Mouse (Mus musculus): ENCODE measurements at regions not wholly inside any gene's neighbourhood (a gene's known extent, or its start where the extent isn't known, plus 50 kb on each side); places are given as distances from the start of the nearest gene placed in this dataset.

DNA sequence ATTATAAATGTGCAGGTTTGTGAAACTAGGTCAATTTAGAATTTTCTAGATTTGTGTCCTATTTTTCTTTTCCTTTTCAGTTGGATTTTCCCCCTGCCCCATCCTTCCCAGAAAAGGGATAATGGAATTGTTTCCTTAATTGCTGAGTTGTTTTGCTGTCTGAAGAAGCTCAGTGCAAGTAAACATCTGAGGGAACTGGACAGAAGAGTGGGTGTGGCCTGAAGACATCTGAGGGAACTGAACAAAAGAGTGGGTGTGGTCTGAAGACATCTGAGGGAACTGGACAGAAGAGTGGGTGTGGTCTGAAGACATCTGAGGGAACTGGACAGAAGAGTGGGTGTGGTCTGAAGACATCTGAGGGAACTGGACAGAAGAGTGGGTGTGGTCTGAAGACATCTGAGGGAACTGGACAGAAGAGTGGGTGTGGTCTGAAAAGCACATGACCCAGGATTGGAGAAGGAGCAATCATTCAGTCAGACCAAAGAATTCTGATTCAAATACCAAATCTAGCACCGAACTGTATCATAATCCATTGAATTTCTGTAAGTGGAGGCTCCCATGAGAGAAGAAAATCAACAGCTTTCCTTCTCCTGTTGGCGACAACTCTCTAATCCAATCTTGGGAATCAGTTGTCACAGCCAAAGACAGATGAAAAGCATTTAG lies 1479.8 kb downstream of the 4930444P10Rik start:
- no peak overlapping the region for H3K27ac ChIP-seq
- H3K9ac ChIP-seq (ENCODE audit: low read depth, low read length) = no peak overlapping the region
- no peaks in the 10 kb centered on the region for H3K27me3 ChIP-seq (ENCODE audit: insufficient read depth, low read length)
- no peaks in the 10 kb centered on the region for H3K36me3 ChIP-seq (ENCODE audit: insufficient read depth, low read length)
- H3K4me2 ChIP-seq (ENCODE audit: low read length) = no peak overlapping the region
- H3K4me1 ChIP-seq (replicated peaks; ENCODE audit: insufficient read depth, low read length) = no peaks in the 10 kb centered on the region
- no peak for TF ChIP-seq CTCF (IDR thresholded peaks at IDR 0.05; ENCODE audit: low read depth)
- no peaks in the 10 kb centered on the region for H3K9me3 ChIP-seq (replicated peaks; ENCODE audit: low read length)
- ATAC-seq (replicated peaks; ENCODE audit: low FRiP score, low read depth) (no peak), DNase-seq (ENCODE audit: low spot score) (no peak)
- 87% methylated on average over 2 of the region's 2 CpGs for WGBS
- no peak overlapping the region for H3K4me3 ChIP-seq (replicated peaks; ENCODE audit: low read depth, low read length)

DNA sequence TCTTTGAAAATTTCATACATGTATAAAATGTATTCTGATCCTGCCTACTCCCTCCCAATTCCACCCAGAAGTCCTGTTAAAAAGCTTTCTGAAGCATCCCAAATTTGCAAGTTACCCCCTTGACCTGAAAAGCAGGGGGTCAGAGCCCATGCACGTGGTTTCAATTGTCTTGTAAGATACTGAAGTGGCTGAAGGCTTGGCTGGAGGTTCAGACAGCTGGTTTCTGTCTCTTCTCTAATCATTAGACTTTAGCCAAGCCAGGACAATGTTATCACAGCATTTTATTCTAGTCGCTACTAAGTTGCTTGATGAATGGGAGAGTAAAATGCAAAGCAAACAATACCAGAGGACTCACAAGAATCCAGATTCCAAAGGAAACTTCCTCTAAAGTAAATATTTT lies 1484.1 kb downstream of the 4930444P10Rik start:
- ATAC-seq (replicated peaks; ENCODE audit: low FRiP score, low read depth) (no peak), DNase-seq (ENCODE audit: low spot score) (peak; percentile 50)
- no peak overlapping the region for H3K4me3 ChIP-seq (replicated peaks; ENCODE audit: low read depth, low read length)
- no peaks in the 10 kb centered on the region for H3K9me3 ChIP-seq (replicated peaks; ENCODE audit: low read length)
- no peak overlapping the region for H3K27ac ChIP-seq
- H3K4me1 ChIP-seq (replicated peaks; ENCODE audit: insufficient read depth, low read length) = no peaks in the 10 kb centered on the region
- no peak overlapping the region for H3K9ac ChIP-seq (ENCODE audit: low read depth, low read length)
- H3K36me3 ChIP-seq (ENCODE audit: insufficient read depth, low read length) = no peaks in the 10 kb centered on the region
- H3K4me2 ChIP-seq (ENCODE audit: low read length) = no peak overlapping the region
- no peak for TF ChIP-seq CTCF (IDR thresholded peaks at IDR 0.05; ENCODE audit: low read depth)
- H3K27me3 ChIP-seq (ENCODE audit: insufficient read depth, low read length) = no peaks in the 10 kb centered on the region
- 15% methylated on average over 2 of the region's 2 CpGs for WGBS

DNA sequence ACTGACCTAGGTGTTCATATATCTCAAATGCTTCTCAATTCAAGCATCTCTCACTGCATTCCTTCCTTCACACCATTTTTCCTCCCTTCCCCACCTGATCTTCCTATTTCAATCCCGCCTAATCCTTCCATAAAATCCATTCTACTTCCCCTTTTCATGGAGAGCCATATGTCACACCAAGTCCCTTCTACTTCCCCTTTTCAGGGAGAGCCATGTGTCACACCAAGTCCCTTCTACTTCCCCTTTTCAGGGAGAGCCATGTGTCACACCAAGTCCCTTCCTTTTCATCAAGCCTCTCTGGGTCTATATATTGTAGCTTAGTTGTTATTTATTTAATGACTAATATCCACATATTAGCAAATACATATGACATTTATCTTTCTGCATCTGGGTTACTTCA lies 1497.2 kb downstream of the 4930444P10Rik start:
- Histone ChIP-seq H3K4me3 (replicated peaks; ENCODE audit: low read depth, low read length) (no peak overlapping the region), H3K4me1 (replicated peaks; ENCODE audit: insufficient read depth, low read length) (no peaks in the 10 kb centered on the region), H3K36me3 (ENCODE audit: insufficient read depth, low read length) (no peaks in the 10 kb centered on the region), H3K4me2 (ENCODE audit: low read length) (no peak overlapping the region), H3K9me3 (replicated peaks; ENCODE audit: low read length) (no peaks in the 10 kb centered on the region), H3K9ac (ENCODE audit: low read depth, low read length) (no peak overlapping the region), H3K27ac (no peak overlapping the region), H3K27me3 (ENCODE audit: insufficient read depth, low read length) (no peaks in the 10 kb centered on the region)
- DNase-seq (ENCODE audit: low spot score) = no peak
- no peak for ATAC-seq (replicated peaks; ENCODE audit: low FRiP score, low read depth)
- WGBS = 81% methylated on average over 1 of the region's 1 CpGs
- TF ChIP-seq CTCF (IDR thresholded peaks at IDR 0.05; ENCODE audit: low read depth) = no peak

DNA sequence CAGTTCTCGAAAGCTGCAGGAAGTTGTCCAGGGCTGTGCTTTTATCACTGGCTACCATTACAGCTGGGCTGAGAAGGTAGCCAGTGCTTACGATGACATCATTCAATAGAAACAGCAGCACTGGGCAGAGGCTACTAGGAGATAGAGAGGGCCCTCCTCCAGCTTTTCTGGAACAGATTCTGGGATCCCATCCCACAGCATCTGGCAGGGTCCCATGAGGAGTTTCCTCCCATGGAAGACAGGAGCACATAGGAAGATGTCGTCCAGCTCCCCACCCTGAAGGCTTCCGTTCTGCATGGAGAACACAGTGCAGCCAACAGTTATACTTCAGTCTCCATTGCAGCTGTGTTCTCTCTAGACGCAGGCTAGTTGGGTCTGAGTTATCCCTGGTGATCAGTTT lies 1503.2 kb downstream of the 4930444P10Rik start:
- no peak overlapping the region for H3K4me2 ChIP-seq (ENCODE audit: low read length)
- H3K27me3 ChIP-seq (ENCODE audit: insufficient read depth, low read length) = no peaks in the 10 kb centered on the region
- no peak for ATAC-seq (replicated peaks; ENCODE audit: low FRiP score, low read depth)
- TF ChIP-seq CTCF (IDR thresholded peaks at IDR 0.05; ENCODE audit: low read depth) = no peak
- DNase-seq (ENCODE audit: low spot score) = no peak
- H3K27ac ChIP-seq = no peak overlapping the region
- no peaks in the 10 kb centered on the region for H3K36me3 ChIP-seq (ENCODE audit: insufficient read depth, low read length)
- H3K4me1 ChIP-seq (replicated peaks; ENCODE audit: insufficient read depth, low read length) = no peaks in the 10 kb centered on the region
- H3K9ac ChIP-seq (ENCODE audit: low read depth, low read length) = no peak overlapping the region
- H3K4me3 ChIP-seq (replicated peaks; ENCODE audit: low read depth, low read length) = no peak overlapping the region
- no peaks in the 10 kb centered on the region for H3K9me3 ChIP-seq (replicated peaks; ENCODE audit: low read length)
- 87% methylated on average over 5 of the region's 5 CpGs for whole genome bisulfite sequencing

DNA sequence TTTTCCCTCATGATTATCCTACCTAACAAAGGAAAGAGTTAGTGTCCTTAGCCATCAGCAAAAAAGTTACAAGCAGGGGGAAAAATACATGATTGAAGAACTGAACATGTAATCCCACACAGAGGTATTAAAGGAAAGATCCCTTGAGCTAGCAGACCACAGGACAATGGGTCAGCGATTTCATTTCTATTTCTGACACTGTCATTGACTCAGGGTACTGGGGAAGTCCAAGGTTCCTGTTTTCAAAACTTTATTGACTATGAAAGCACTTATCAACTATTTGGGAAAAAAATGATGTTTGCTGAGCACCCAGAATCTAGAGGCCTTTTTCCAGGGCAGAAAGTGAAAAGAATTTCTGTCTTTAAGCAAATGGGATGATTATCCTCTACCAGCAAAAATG lies 1513.7 kb downstream of the 4930444P10Rik start:
- Histone ChIP-seq H3K27ac (no peak overlapping the region), H3K9me3 (replicated peaks; ENCODE audit: low read length) (no peaks in the 10 kb centered on the region), H3K4me1 (replicated peaks; ENCODE audit: insufficient read depth, low read length) (no peaks in the 10 kb centered on the region), H3K4me3 (replicated peaks; ENCODE audit: low read depth, low read length) (no peak overlapping the region), H3K9ac (ENCODE audit: low read depth, low read length) (no peak overlapping the region), H3K27me3 (ENCODE audit: insufficient read depth, low read length) (no peaks in the 10 kb centered on the region), H3K36me3 (ENCODE audit: insufficient read depth, low read length) (no peaks in the 10 kb centered on the region), H3K4me2 (ENCODE audit: low read length) (no peak overlapping the region)
- DNase-seq (ENCODE audit: low spot score) = no peak
- 90% methylated on average over 1 of the region's 1 CpGs for WGBS
- TF ChIP-seq CTCF (IDR thresholded peaks at IDR 0.05; ENCODE audit: low read depth) = no peak
- ATAC-seq (replicated peaks; ENCODE audit: low FRiP score, low read depth) = no peak

DNA sequence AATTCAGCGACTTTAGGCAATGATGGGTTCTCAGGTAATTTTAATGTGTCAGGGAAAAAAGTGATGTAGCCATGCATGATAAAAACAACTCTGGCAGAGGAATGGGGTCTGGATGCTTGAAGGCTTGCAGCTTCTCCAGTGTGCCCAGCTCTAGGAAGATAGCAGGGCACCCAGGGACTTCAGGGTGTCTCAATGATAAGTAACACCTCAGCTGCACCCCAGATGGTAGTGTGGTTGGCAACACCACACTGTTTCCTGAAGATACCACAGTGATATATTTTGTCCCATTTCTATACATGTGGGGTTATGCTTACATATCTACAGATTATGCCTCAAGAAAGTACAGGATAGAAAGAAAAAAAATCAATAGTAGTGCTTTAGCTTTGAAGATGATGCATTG lies 1516.9 kb downstream of the 4930444P10Rik start:
- no peak for TF ChIP-seq CTCF (IDR thresholded peaks at IDR 0.05; ENCODE audit: low read depth)
- Histone ChIP-seq H3K27me3 (ENCODE audit: insufficient read depth, low read length) (no peaks in the 10 kb centered on the region), H3K4me1 (replicated peaks; ENCODE audit: insufficient read depth, low read length) (no peaks in the 10 kb centered on the region), H3K9me3 (replicated peaks; ENCODE audit: low read length) (no peaks in the 10 kb centered on the region), H3K9ac (ENCODE audit: low read depth, low read length) (no peak overlapping the region), H3K4me2 (ENCODE audit: low read length) (no peak overlapping the region), H3K4me3 (replicated peaks; ENCODE audit: low read depth, low read length) (no peak overlapping the region), H3K36me3 (ENCODE audit: insufficient read depth, low read length) (no peaks in the 10 kb centered on the region), H3K27ac (no peak overlapping the region)
- WGBS = 97% methylated on average over 1 of the region's 1 CpGs
- DNase-seq (ENCODE audit: low spot score) (no peak), ATAC-seq (replicated peaks; ENCODE audit: low FRiP score, low read depth) (no peak)

DNA sequence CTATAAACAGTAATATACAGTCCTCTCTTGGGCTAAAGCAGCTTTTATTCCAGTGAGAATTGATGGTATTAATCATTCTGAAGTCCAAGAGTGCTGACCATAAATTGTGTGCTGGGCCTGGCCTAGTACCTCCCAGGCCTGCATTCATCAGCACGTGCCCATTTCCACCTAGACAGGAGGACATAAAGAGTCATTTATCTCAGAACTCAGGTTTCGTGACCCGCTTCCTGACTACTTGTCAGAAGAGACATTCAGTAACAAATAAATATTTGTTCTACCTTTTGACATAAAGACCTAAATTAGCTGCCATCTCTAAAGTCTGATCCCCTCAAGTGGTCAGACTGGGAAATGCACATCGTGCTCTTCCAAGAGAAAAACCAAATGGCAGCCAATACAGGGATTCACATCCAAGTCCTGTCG lies 1522.6 kb downstream of the 4930444P10Rik start:
- H3K36me3 ChIP-seq (ENCODE audit: insufficient read depth, low read length) = no peaks in the 10 kb centered on the region
- peak; percentile 74 for ATAC-seq (replicated peaks; ENCODE audit: low FRiP score, low read depth)

More for the DNA sequence above, 1522.6 kb downstream of the 4930444P10Rik start:
- no peaks in the 10 kb centered on the region for H3K9me3 ChIP-seq (replicated peaks; ENCODE audit: low read length)
- H3K4me1 ChIP-seq (replicated peaks; ENCODE audit: insufficient read depth, low read length) = no peaks in the 10 kb centered on the region
- H3K27ac ChIP-seq = no peak overlapping the region
- WGBS = 7% methylated on average over 5 of the region's 5 CpGs
- H3K4me2 ChIP-seq (ENCODE audit: low read length) = no peak overlapping the region
- H3K9ac ChIP-seq (ENCODE audit: low read depth, low read length) = no peak overlapping the region
- no peaks in the 10 kb centered on the region for H3K27me3 ChIP-seq (ENCODE audit: insufficient read depth, low read length)
- no peak overlapping the region for H3K4me3 ChIP-seq (replicated peaks; ENCODE audit: low read depth, low read length)
- TF ChIP-seq CTCF (IDR thresholded peaks at IDR 0.05; ENCODE audit: low read depth) = peak; percentile 66
- peak; percentile 82 for DNase-seq (ENCODE audit: low spot score)
